In genomic region chr19:5849843-5850527, GRCm38 (mm10) we compare ENCODE assay signal across 8 mouse cellular contexts. TPM values are rescaled to one million over a fixed set of nuclear protein-coding genes. Genes with fewer than 3 reads are reported as not detected.
DNase-seq lines count a peak whose midpoint lies in the region; ATAC-seq lines count a peak whose summit lies in the region.

No protein-coding gene starts in this region.

- peak; percentile 10; the same call in 1 of the 2 replicates for ATAC-seq in hindbrain, embryonic 11.5 days (ENCODE audit: low FRiP score)

- 0 out of 2 replicates have a peak overlapping the region, but pooled peaks have one; percentile 1 for H3K27ac ChIP-seq in hindbrain, embryonic 11.5 days (ENCODE audit: low read depth, low read length)

- no peak overlapping the region for H3K4me3 ChIP-seq in hindbrain, embryonic 11.5 days (ENCODE audit: low read depth, low read length)

- no peaks in the 10 kb centered on the region for H3K9me3 ChIP-seq in hindbrain, embryonic 11.5 days (ENCODE audit: control insufficient read depth, low read length)

- peaks cover 24% of the 10 kb centered on the region for H3K4me1 ChIP-seq in hindbrain, embryonic 11.5 days (replicated peaks; ENCODE audit: control insufficient read depth, insufficient read depth, low read length)

- 0 out of 2 replicates have a peak, but pooled peaks cover 2% of the 10 kb centered on the region for H3K36me3 ChIP-seq in hindbrain, embryonic 11.5 days (ENCODE audit: control insufficient read depth, insufficient read depth, low read length)

- H3K4me2 ChIP-seq in hindbrain, embryonic 11.5 days (replicated peaks; ENCODE audit: low read depth, low read length) = no peak overlapping the region; the same call in 1 of the 2 replicates

- DNase-seq in MN1 (ENCODE audit: low spot score) = peak; percentile 87
- peak; percentile 93 for DNase-seq in cerebellum, adult 9-11 months
- peak; percentile 86 to 98 for DNase-seq in frontal cortex, adult 2 months (ENCODE audit: extremely low spot score in 1 of 2, low spot score in 1 of 2)
- DNase-seq in hindbrain, embryonic 11.5 days (ENCODE audit: low spot score) = peak; percentile 92
- DNase-seq in layer of hippocampus, postnatal 14 days (ENCODE audit: low spot score in 2 of 2) = peak; percentile 91 to 94
- peak; percentile 96 for DNase-seq in lung, postnatal 10 days
- peak; percentile 93 for DNase-seq in ovary, postnatal 14 days (ENCODE audit: low spot score)
- DNase-seq in thymus, postnatal 14 days = peak; percentile 94

- no peaks in the 10 kb centered on the region for H3K27me3 ChIP-seq in hindbrain, embryonic 11.5 days (ENCODE audit: control insufficient read depth, insufficient read depth, low read length)

- no peak overlapping the region for H3K9ac ChIP-seq in hindbrain, embryonic 11.5 days (ENCODE audit: low read depth, low read length)

- WGBS in hindbrain, embryonic 11.5 days = 33% methylated on average over 11 of the region's 11 CpGs

RNA-seq across cellular contexts. Expression of gene Frmd8, which starts 25.1 kb away (rescaled TPM):
- polyA plus RNA-seq in frontal cortex, adult 2 months (2012; rRNA removed) = 13.1 and 15.6 TPM in 2 replicates
- 14.9 and 15.8 TPM in 2 replicates for polyA plus RNA-seq in hindbrain, embryonic 11.5 days (2014; fragmentation: Nextera tagmentation; extraction: Ambion mirVana)
- 10 to 100 TPM; 19.8 to 20.1 TPM for total RNA-seq in layer of hippocampus, postnatal 14 days (2021)

RNA-seq across cellular contexts. Expression of gene Slc25a45, which starts 27.6 kb away (rescaled TPM):
- 7.8 and 8.7 TPM in 2 replicates for polyA plus RNA-seq in frontal cortex, adult 2 months (2012; rRNA removed)
- 1.0 and 1.1 TPM in 2 replicates for polyA plus RNA-seq in hindbrain, embryonic 11.5 days (2014; fragmentation: Nextera tagmentation; extraction: Ambion mirVana)
- 1 to 10 TPM; 3.6 to 3.7 TPM for total RNA-seq in layer of hippocampus, postnatal 14 days (2021)

RNA-seq across cellular contexts. Expression of gene Tigd3, which starts 44.0 kb away (rescaled TPM):
- 4.6 and 4.9 TPM in 2 replicates for polyA plus RNA-seq in frontal cortex, adult 2 months (2012; rRNA removed)
- polyA plus RNA-seq in hindbrain, embryonic 11.5 days (2014; fragmentation: Nextera tagmentation; extraction: Ambion mirVana) = 7.0 and 7.5 TPM in 2 replicates
- total RNA-seq in layer of hippocampus, postnatal 14 days (2021) = 1 to 10 TPM; 3.4 to 4.2 TPM
